Mouse (Mus musculus): ENCODE measurements at regions not wholly inside any gene's neighbourhood (a gene's known extent, or its start where the extent isn't known, plus 50 kb on each side); places are given as distances from the start of the nearest gene placed in this dataset.

- TF ChIP-seq SIN3A (IDR thresholded peaks at IDR 0.05; ENCODE audit: low read length) (no peak), POLR2A (IDR thresholded peaks at IDR 0.05; ENCODE audit: control insufficient read depth in 1 of 2, insufficient read depth in 1 of 2, low read depth in 1 of 2, low read length in 2 of 2, poor library complexity in 1 of 2) (no peak), HCFC1 (IDR thresholded peaks at IDR 0.05; ENCODE audit: low read depth, low read length) (no peak), MXI1 (IDR thresholded peaks at IDR 0.05; ENCODE audit: low read depth, low read length) (no peak), CTCF (IDR thresholded peaks at IDR 0.05 in 2 of 3, conservative IDR thresholded peaks at IDR 0.05 in 1 of 3; ENCODE audit: control insufficient read depth in 1 of 3, insufficient read depth in 1 of 3, low read depth in 2 of 3, low read length in 3 of 3, poor library complexity in 1 of 3, severe bottlenecking in 1 of 3) (no peak), ZNF384 (IDR thresholded peaks at IDR 0.05; ENCODE audit: low read depth, low read length) (no peak), ETS1 (IDR thresholded peaks at IDR 0.05; ENCODE audit: low read depth, low read length) (no peak)
Observed at GRCm38 (mm10) chr14:90488301-90488700, 2017.1 kb upstream of the Pcdh20 start.
